Mouse (Mus musculus) CH12.LX (cell line): ENCODE data around the gene Camkmt. TPM values are rescaled to one million over a fixed set of nuclear protein-coding genes. Genes with fewer than 3 reads are reported as not detected.

Experiments
- DNase-seq: peaks from one replicate; pipeline ENCODE4 v3.0.0-alpha.2; 2013; ENCODE audit errors: extremely low read depth
- H3K27ac ChIP-seq: 2 replicates; pipeline ENCODE4 v1.5.1; 2012; ENCODE audit warnings: low read depth, mild to moderate bottlenecking, control low read depth, moderate library complexity; ENCODE audit not compliant: insufficient read depth
- H3K27me3 ChIP-seq: replicated peaks from 2 replicates; pipeline ENCODE3; 2012; ENCODE audit warnings: inconsistent platforms
- H3K36me3 ChIP-seq, 2 experiments: replicated peaks in 1 of 2; 2 replicates each; pipeline versions ENCODE3 to v1.6.1; 2012; ENCODE audit warnings: inconsistent platforms in 1 of 2, low read length in 1 of 2, mild to moderate bottlenecking in 1 of 2, mixed read lengths in 1 of 2, moderate library complexity in 1 of 2; ENCODE audit not compliant: control insufficient read depth in 1 of 2, insufficient read depth in 1 of 2
- H3K4me1 ChIP-seq, 2 experiments: 2 replicates each; pipeline ENCODE4 v1.6.1; 2012; ENCODE audit warnings: inconsistent platforms in 1 of 2, moderate library complexity in 1 of 2; ENCODE audit not compliant: insufficient read depth in 2 of 2, control insufficient read depth in 1 of 2
- H3K4me2 ChIP-seq: 2 replicates; pipeline ENCODE4 v1.6.1; 2012; ENCODE audit warnings: low read depth, mild to moderate bottlenecking, control low read depth; ENCODE audit not compliant: poor library complexity, insufficient read depth, severe bottlenecking
- H3K4me3 ChIP-seq, 3 experiments: fragments of 150-350 bp in 1 of 3; sonication (generic) in 1 of 3; replicated peaks in 1 of 3; 2 replicates each; pipeline versions ENCODE3 to v1.5.1; 2011 to 2012; ENCODE audit warnings: low read depth in 2 of 3, low read length in 2 of 3, mild to moderate bottlenecking in 2 of 3, moderate library complexity in 2 of 3, control low read depth in 1 of 3, improper control_type of control experiment in 1 of 3, inconsistent platforms in 1 of 3, mixed read lengths in 1 of 3; ENCODE audit not compliant: poor library complexity in 1 of 3
- H3K79me2 ChIP-seq: replicated peaks from 2 replicates; pipeline ENCODE4 v1.6.1; 2012; ENCODE audit warnings: mild to moderate bottlenecking, moderate library complexity; ENCODE audit not compliant: control insufficient read depth, poor library complexity, insufficient read depth, severe bottlenecking; ENCODE audit errors: extremely low read depth
- H3K9ac ChIP-seq: 2 replicates; pipeline ENCODE4 v1.6.1; 2012; ENCODE audit warnings: low read depth, mild to moderate bottlenecking, control low read depth, moderate library complexity; ENCODE audit not compliant: insufficient read depth
- H3K9me3 ChIP-seq: replicated peaks from 2 replicates; pipeline ENCODE3; 2012; ENCODE audit warnings: low read length, inconsistent platforms, mixed read lengths
- BHLHE40 ChIP-seq: IDR thresholded peaks from 2 replicates; pipeline ENCODE4 v1.6.1; 2011; ENCODE audit warnings: mild to moderate bottlenecking, low read depth, low read length, improper control_type of control experiment
- E2F4 ChIP-seq: IDR thresholded peaks from 2 replicates; pipeline ENCODE4 v1.6.1; 2011; ENCODE audit warnings: low read depth, low read length, improper control_type of control experiment; ENCODE audit not compliant: insufficient replicate concordance
- ELF1 ChIP-seq: IDR thresholded peaks from 2 replicates; pipeline ENCODE4 v1.6.1; 2014; ENCODE audit warnings: low read depth, mild to moderate bottlenecking, inconsistent platforms, low read length, improper control_type of control experiment
- ETS1 ChIP-seq: conservative IDR thresholded peaks from 2 replicates; pipeline ENCODE4 v1.6.1; 2012; ENCODE audit warnings: low read depth, mild to moderate bottlenecking, inconsistent platforms, low read length, improper control_type of control experiment, moderate library complexity
- GABPA ChIP-seq: IDR thresholded peaks from 2 replicates; pipeline ENCODE4 v1.6.1; 2012; ENCODE audit warnings: low read depth, low read length, improper control_type of control experiment, inconsistent platforms; ENCODE audit not compliant: insufficient replicate concordance
- JUN ChIP-seq: IDR thresholded peaks from 2 replicates; pipeline ENCODE4 v1.6.1; 2011; ENCODE audit warnings: low read depth, mild to moderate bottlenecking, low read length, improper control_type of control experiment, moderate library complexity; ENCODE audit not compliant: insufficient read depth
- JUND ChIP-seq: conservative IDR thresholded peaks from 2 replicates; pipeline ENCODE4 v1.6.1; 2011; ENCODE audit warnings: low read depth, low read length, improper control_type of control experiment
- KAT2A ChIP-seq: IDR thresholded peaks from 2 replicates; pipeline ENCODE4 v1.6.1; 2012; ENCODE audit warnings: low read length, improper control_type of control experiment, inconsistent platforms; ENCODE audit not compliant: insufficient replicate concordance
- MAFK ChIP-seq: IDR thresholded peaks from 2 replicates; pipeline ENCODE4 v1.6.1; 2011; ENCODE audit warnings: low read length, improper control_type of control experiment; ENCODE audit not compliant: insufficient replicate concordance
- MEF2A ChIP-seq: IDR thresholded peaks from 2 replicates; pipeline ENCODE4 v1.6.1; 2014; ENCODE audit warnings: low read depth, mild to moderate bottlenecking, inconsistent platforms, low read length, improper control_type of control experiment, borderline replicate concordance
- PAX5 ChIP-seq: IDR thresholded peaks from 2 replicates; pipeline ENCODE4 v1.6.1; 2012; ENCODE audit warnings: low read length, inconsistent platforms, mixed read lengths
- POLR2A ChIP-seq: IDR thresholded peaks from 2 replicates; pipeline ENCODE4 v1.6.1; 2011; ENCODE audit warnings: low read depth, mild to moderate bottlenecking, improper control_type of control experiment, low read length
- RAD21 ChIP-seq: IDR thresholded peaks from 2 replicates; pipeline ENCODE4 v1.6.1; 2011; ENCODE audit warnings: low read depth, mild to moderate bottlenecking, low read length, improper control_type of control experiment, moderate library complexity
- USF2 ChIP-seq: conservative IDR thresholded peaks from 2 replicates; pipeline ENCODE4 v1.6.1; 2011; ENCODE audit warnings: low read depth, low read length, improper control_type of control experiment
- dilution Hi-C: fragments of 300-500 bp; cut with MboI; formaldehyde crosslinking; loops from 2 replicates; pipeline ENCODE4 v1.14.3; 2020; ENCODE audit warnings: low sequenced_read_pairs; ENCODE audit not compliant: extremely low pct_unique_long_range_greater_than_20kb, extremely low pct_ligation_motif_present
- in situ Hi-C: fragments of 300-500 bp; cut with MboI; formaldehyde crosslinking; loops from 3 replicates; pipeline ENCODE4 v1.14.3; 2019; ENCODE audit warnings: low sequenced_read_pairs, low pct_ligation_motif_present, low pct_unique_long_range_greater_than_20kb, mixed read lengths
- polyA plus RNA-seq: library from polyadenylated mRNA; unstranded; fragments of >175 nt; gene quantifications from 2 replicates; pipeline ENCODE4 v1.2.1, GENCODE M21; 2012; ENCODE audit warnings: low read depth; ENCODE audit not compliant: insufficient read length
- total RNA-seq, 2 experiments: library from RNA; depleted of rRNA; stranded (reverse); fragments of 300-350 nt in 1 of 2; fragments of >200 nt in 1 of 2; gene quantifications; 2 replicates each; pipeline ENCODE4 v1.2.3; 2012 to 2014

The Camkmt gene
- total and polyA plus RNA-seq, 3 experiments, result 1.5 to 4.4 (median 1.8) TPM

DNA sequence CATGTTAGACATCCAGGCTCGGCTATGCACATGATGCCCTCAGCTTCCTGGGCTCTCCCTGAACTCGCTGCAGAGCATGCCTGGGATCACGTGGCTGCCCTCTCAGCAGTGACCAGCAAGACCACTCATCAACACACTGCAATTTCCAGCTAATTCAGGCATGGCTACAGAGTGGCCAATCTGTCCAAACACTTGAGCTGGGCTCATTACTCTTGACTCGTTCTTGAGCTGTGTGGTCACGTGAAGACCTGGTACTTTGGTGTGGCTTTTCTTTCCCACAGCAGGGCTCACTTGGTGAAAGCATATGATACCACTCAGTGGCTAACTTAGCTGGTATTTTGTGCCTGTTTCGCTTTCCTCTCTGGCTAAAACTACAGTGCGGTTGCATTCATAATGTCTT lies 282.2 kb downstream of the Camkmt start:
- dilution Hi-C loops, result no loop called here
- no peak overlapping the region for H3K27ac ChIP-seq
- in situ Hi-C loops, result no loop called here

GRCm38 (mm10) chr17:85374100-85374833 lies 283.9 kb downstream of the Camkmt start:
- in situ Hi-C loops, result no loop called here
- no peaks in the 10 kb centered on the region for H3K36me3 ChIP-seq
- peak overlapping the region; percentile 57 for H3K4me2 ChIP-seq
- H3K4me1 ChIP-seq, result peaks cover 0 to 11% of the 10 kb centered on the region in 2 experiments; a peak in 2 of 4 replicates
- H3K27me3 ChIP-seq, result no peaks in the 10 kb centered on the region
- no peaks in the 10 kb centered on the region for H3K9me3 ChIP-seq
- no peak overlapping the region for H3K4me3 ChIP-seq
- TF ChIP-seq E2F4, result no peak
- no peak for TF ChIP-seq JUN
- TF ChIP-seq, all 38 proteins: peak for 0
- Histone ChIP-seq H3K9ac (no peak overlapping the region), H3K79me2 (no peaks in the 10 kb centered on the region), H3K27ac (no peak overlapping the region)
- DNase-seq, result no peak
- dilution Hi-C loops, result no loop called here

More for the DNA sequence above, 282.2 kb downstream of the Camkmt start:
- TF ChIP-seq BHLHE40, result 0 out of 2 replicates have a peak, but pooled peaks have one; percentile 20
- TF ChIP-seq RAD21, result no peak
- H3K4me1 ChIP-seq, result peaks cover 0 to 11% of the 10 kb centered on the region in 2 experiments; a peak in 2 of 4 replicates
- H3K27me3 ChIP-seq, result no peaks in the 10 kb centered on the region
- no peak overlapping the region for H3K4me2 ChIP-seq
- no peak overlapping the region for H3K9ac ChIP-seq
- DNase-seq, result no peak
- H3K4me3 ChIP-seq, result no peak overlapping the region
- H3K79me2 ChIP-seq, result no peaks in the 10 kb centered on the region
- no peaks in the 10 kb centered on the region for H3K9me3 ChIP-seq
- H3K36me3 ChIP-seq, result no peaks in the 10 kb centered on the region

DNA sequence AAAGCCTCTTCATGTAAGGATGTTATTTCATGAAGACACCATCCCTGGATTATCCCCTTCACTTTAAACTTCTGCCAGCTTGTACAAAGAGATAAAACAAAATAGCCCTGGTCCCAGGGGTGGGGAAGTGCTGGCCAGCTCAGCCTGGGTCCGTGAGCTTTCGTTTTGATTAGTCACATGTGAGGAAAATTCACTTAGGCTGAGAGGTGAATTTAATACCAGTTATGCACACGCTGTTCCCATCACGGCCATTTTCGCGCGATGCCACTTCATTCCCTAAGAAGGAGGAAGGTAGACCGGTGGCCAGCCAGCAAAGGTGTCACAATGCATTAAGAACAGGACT lies 284.5 kb downstream of the Camkmt start:
- Histone ChIP-seq H3K9me3 (no peaks in the 10 kb centered on the region), H3K27me3 (no peaks in the 10 kb centered on the region)
- DNase-seq, result no peak
- TF ChIP-seq KAT2A, result no peak
- TF ChIP-seq JUND, result no peak
- TF ChIP-seq PAX5, result no peak
- no peak for TF ChIP-seq MAFK
- TF ChIP-seq ELF1, result no peak
- no peak for TF ChIP-seq E2F4
- no peak for TF ChIP-seq GABPA
- no peak for TF ChIP-seq USF2
- TF ChIP-seq POLR2A, result no peak
- no peak for TF ChIP-seq ETS1
- TF ChIP-seq MEF2A, result no peak
- TF ChIP-seq, all 38 proteins: peak for 0
- Histone ChIP-seq H3K4me2 (peak overlapping the region; percentile 57), H3K9ac (no peak overlapping the region), H3K79me2 (no peaks in the 10 kb centered on the region), H3K36me3 (no peaks in the 10 kb centered on the region), H3K27ac (no peak overlapping the region), H3K4me3 (peak overlapping the region in 1 of 3 experiments; percentile 44), H3K4me1 (peaks cover 0 to 11% of the 10 kb centered on the region in 2 experiments; a peak in 2 of 4 replicates)
- in situ Hi-C loops, result no loop called here
- dilution Hi-C loops, result no loop called here
